Mouse (Mus musculus): Measurements from ENCODE around the gene Hist1h2ba. TPM values are rescaled to one million over a fixed set of nuclear protein-coding genes. Genes with fewer than 3 reads are reported as not detected.

Gene Hist1h2ba
- polyA plus RNA-seq, 1 experiment from 2014 or later, result not detected

DNA sequence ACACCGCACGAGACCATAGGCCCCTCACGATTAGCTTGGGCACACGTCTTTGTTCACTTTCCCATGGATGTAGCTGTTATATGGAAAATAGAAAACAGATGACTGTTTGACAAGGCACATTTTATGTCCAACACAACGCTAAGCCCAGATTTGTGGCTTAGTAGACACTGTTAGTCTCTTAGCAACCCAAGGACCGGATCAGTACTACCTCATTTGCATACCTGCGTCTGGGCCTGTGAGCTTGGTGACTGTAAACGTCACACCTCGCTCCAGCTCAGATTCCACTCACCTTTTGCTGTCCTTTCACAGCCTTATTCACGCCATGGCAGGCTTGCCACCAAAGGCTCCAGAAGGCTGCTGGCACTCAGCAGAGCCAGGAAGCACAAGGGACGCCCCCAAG is 3.1 kb downstream of the Hist1h2ba start:
- no peak overlapping the region for H3K4me3 ChIP-seq
- H3K36me3 ChIP-seq, result no peaks in the 10 kb centered on the region
- H3K9ac ChIP-seq (replicated peaks), result no peak overlapping the region
- H3K4me2 ChIP-seq (replicated peaks), result no peak overlapping the region
- H3K9me3 ChIP-seq, result 0 out of 2 replicates have a peak, but pooled peaks cover 3% of the 10 kb centered on the region
- no peak for ATAC-seq (ENCODE audit: low FRiP score, low read depth)
- WGBS, result 74% methylated on average over 11 of the region's 11 CpGs
- no peak overlapping the region for H3K27ac ChIP-seq (replicated peaks)
- no peaks in the 10 kb centered on the region for H3K4me1 ChIP-seq
- H3K27me3 ChIP-seq, result no peaks in the 10 kb centered on the region

DNA sequence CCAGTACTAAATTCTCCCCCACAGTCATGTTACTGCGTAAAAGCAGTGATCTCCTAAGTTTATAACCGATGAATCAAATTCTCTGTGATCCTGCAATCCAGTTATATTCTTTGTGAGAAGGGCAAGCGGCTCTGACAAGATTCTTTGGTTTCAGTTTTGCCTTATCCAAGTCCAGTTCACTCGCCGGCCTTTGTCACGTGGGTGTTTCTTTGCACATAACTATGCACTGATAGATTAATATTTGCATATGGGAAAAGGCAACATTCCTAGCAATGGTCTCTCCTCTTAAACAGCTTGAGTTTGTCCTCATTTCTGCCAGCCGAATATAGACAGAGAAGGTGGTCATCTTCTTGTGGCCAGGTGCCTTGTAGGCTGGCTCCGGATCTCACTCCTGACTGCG is 3.5 kb downstream of the Hist1h2ba start:
- Histone ChIP-seq H3K9ac (replicated peaks) (no peak overlapping the region), H3K36me3 (no peaks in the 10 kb centered on the region), H3K27me3 (no peaks in the 10 kb centered on the region), H3K9me3 (0 out of 2 replicates have a peak, but pooled peaks cover 3% of the 10 kb centered on the region), H3K4me3 (no peak overlapping the region), H3K27ac (replicated peaks) (no peak overlapping the region), H3K4me2 (replicated peaks) (no peak overlapping the region), H3K4me1 (no peaks in the 10 kb centered on the region)
- WGBS, result 97% methylated on average over 9 of the region's 9 CpGs
- ATAC-seq (ENCODE audit: low FRiP score, low read depth), result no peak

DNA sequence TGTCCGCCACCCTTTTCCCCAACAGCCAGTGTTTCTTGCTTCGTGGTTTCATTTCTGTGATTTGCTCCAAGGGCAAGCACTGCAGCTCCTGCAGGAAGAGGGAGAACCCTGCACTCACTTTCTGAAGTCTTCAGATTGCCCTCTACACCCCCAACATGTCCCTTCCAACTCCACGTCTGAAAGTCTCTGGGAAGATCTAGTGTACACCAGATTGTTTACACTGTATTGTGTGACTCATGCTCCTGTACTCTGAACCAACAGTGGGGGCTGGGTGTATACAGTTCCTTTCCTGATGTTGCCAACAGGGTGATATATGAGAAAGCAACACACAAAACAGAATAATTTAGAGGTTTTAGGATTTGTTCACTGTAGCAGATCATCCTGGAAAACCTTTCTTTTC is 5.3 kb downstream of the Hist1h2ba start:
- no peaks in the 10 kb centered on the region for H3K36me3 ChIP-seq
- H3K4me2 ChIP-seq (replicated peaks), result no peak overlapping the region
- WGBS, result 78% methylated on average over 3 of the region's 3 CpGs
- no peak overlapping the region for H3K4me3 ChIP-seq
- no peaks in the 10 kb centered on the region for H3K4me1 ChIP-seq
- H3K27me3 ChIP-seq, result no peaks in the 10 kb centered on the region
- no peak for ATAC-seq (ENCODE audit: low FRiP score, low read depth)
- no peaks in the 10 kb centered on the region for H3K9me3 ChIP-seq
- no peak overlapping the region for H3K27ac ChIP-seq (replicated peaks)
- no peak overlapping the region for H3K9ac ChIP-seq (replicated peaks)

DNA sequence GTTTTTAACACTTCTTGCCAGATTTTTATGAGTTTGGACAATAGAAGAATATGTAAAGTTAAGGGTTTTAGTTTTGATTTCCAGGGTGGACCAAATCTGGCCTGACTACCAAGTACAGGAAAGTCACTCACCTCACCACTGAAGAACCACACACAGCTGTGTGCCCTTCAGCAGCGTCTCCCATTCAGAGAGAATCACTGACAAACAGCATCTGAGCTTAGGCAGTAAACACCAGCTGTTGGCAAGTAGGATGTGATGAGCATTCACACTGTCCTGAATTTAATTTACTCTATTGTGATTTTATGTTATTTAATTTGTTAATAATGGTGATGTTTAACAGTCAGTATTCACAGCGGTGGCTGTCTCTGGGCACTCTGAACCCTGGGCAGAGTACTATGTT is 8.2 kb downstream of the Hist1h2ba start:
- Histone ChIP-seq H3K27ac (replicated peaks) (no peak overlapping the region), H3K4me3 (no peak overlapping the region), H3K4me1 (no peaks in the 10 kb centered on the region), H3K27me3 (no peaks in the 10 kb centered on the region), H3K9ac (replicated peaks) (no peak overlapping the region), H3K4me2 (replicated peaks) (no peak overlapping the region), H3K9me3 (no peaks in the 10 kb centered on the region), H3K36me3 (no peaks in the 10 kb centered on the region)
- 73% methylated on average over 2 of the region's 2 CpGs for WGBS
- ATAC-seq (ENCODE audit: low FRiP score, low read depth), result no peak

DNA sequence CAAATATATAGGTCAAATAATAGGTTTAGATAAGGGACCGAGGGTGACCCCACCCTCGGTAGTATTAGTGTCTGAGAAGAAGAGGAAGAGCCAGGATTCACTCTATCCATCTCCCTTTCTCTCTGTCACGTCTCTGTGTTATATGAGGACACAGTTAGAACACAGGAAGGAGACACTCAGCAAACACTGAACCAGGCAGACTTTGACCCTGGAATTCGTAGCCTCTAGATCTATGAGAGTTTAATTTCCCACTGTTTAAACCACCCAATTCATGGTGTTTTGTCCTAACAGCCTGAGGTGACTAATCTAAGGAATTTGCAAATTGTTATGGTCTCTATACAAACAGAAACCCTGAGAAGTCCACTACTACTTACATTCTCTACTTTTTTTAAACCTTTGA is 16.3 kb downstream of the Hist1h2ba start:
- Histone ChIP-seq H3K4me2 (replicated peaks) (no peak overlapping the region), H3K4me1 (no peaks in the 10 kb centered on the region), H3K27ac (replicated peaks) (no peak overlapping the region), H3K9me3 (no peaks in the 10 kb centered on the region), H3K9ac (replicated peaks) (no peak overlapping the region), H3K27me3 (no peaks in the 10 kb centered on the region), H3K36me3 (no peaks in the 10 kb centered on the region), H3K4me3 (no peak overlapping the region)
- WGBS, result 78% methylated on average over 4 of the region's 4 CpGs
- no peak for ATAC-seq (ENCODE audit: low FRiP score, low read depth)

DNA sequence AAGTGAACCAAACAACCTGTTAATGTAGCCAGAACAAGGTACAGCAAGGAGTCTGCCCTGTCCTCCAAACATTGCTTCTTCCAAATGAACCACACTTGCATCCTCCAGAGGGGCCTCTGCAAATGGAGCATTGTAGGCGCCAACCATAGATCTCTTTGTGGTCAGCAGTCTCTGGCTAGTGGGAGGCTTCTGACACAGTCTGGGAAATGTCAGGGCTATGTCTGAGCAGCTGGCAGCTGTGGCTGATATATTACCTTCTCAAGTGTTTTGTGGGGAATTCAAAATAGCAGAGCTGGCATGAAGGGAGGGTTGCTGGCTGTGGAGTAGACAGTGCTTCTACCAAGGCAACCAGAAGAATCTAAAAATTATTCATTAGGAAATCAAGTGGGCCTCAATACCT is 17.8 kb downstream of the Hist1h2ba start:
- H3K27ac ChIP-seq (replicated peaks), result no peak overlapping the region
- no peak for ATAC-seq (ENCODE audit: low FRiP score, low read depth)
- no peak overlapping the region for H3K4me2 ChIP-seq (replicated peaks)
- H3K36me3 ChIP-seq, result no peaks in the 10 kb centered on the region
- H3K9ac ChIP-seq (replicated peaks), result no peak overlapping the region
- 92% methylated on average over 1 of the region's 1 CpGs for WGBS
- no peak overlapping the region for H3K4me3 ChIP-seq
- no peaks in the 10 kb centered on the region for H3K4me1 ChIP-seq
- H3K9me3 ChIP-seq, result no peaks in the 10 kb centered on the region
- no peaks in the 10 kb centered on the region for H3K27me3 ChIP-seq

DNA sequence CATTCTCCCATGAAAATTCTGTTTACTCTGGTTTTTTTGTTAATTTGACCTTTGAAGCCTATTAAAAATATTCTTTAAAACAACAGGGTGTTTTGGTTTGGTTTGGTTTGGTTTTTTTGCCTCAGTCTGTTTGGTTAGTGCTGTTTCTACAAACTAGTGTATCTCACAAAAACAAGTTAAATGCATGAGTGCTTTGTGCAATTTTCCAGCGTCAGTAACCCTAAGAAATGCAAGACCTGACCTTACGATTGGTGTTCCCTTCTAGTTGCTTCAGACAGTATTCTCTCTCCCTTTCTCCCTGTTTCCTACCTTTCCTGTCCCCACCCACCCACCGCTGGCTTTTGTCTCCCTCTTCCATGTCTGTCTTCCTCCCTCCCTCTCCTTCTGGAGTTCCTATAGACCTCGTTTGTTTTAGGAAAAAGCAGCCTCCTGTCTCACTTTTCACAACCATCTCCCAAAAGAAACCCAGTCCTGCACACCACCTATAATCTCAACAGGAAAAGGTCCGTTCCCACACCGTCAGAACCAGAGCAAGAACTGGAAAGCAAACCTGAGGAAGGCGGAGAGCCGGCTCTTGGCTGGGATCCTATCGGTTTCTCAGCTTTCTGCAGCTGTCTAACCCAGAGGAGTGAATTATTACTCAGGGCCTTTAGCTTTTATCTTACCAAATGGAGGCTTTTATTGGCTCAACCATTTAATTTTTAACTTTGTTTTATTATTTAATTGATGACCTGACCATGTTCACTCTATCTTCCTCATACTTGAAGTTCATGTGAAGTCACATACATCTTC is 19.4 kb downstream of the Hist1h2ba start, which contains the start of gene Slc17a4:
Gene Slc17a4, minus strand, starts transcription at position 634 of the 792 bp plus-strand sequence.
- Histone ChIP-seq H3K27ac (replicated peaks) (no peak within 1 kb of the TSS), H3K9ac (replicated peaks) (no peak within 1 kb of the TSS), H3K4me1 (no peaks in the 10 kb centered on the region), H3K4me2 (replicated peaks) (no peak within 1 kb of the TSS), H3K36me3 (no peaks in the 10 kb centered on the region), H3K27me3 (no peaks in the 10 kb centered on the region), H3K9me3 (no peaks in the 10 kb centered on the region), H3K4me3 (no peak within 1 kb of the TSS)
- no peak for ATAC-seq (ENCODE audit: low FRiP score, low read depth)
- 80% methylated on average over 9 of the region's 9 CpGs for WGBS

DNA sequence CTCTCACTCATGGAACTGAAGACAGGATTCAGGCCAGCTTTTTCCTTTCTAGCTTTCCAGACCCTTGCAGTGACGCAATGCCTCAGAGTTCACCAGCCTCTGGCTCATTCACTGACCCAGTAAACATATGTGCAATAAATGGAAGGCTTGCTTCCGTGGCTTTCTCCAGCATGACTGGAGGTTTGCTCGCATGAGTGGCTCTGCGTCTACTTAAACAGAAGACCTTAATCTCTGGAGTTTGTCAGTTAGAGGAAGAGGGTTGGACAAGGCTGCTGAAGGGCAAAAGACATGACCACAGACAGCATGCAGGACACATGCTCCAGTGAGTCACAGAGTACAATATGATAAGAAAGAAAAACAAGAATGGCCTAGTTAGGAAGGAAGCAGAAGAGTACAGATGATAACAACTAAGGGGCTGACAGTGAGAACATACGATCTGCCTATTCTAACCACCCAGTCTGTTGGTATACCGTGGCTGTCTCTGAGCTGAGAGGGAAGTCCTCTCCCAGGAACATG is 20.1 kb downstream of the Hist1h2ba start:
- H3K27ac ChIP-seq (replicated peaks), result no peak overlapping the region
- H3K4me3 ChIP-seq, result no peak overlapping the region
- no peaks in the 10 kb centered on the region for H3K27me3 ChIP-seq
- H3K9me3 ChIP-seq, result no peaks in the 10 kb centered on the region
- H3K4me1 ChIP-seq, result no peaks in the 10 kb centered on the region
- no peak overlapping the region for H3K4me2 ChIP-seq (replicated peaks)
- no peaks in the 10 kb centered on the region for H3K36me3 ChIP-seq
- ATAC-seq (ENCODE audit: low FRiP score, low read depth), result no peak
- WGBS, result 42% methylated on average over 6 of the region's 6 CpGs
- H3K9ac ChIP-seq (replicated peaks), result no peak overlapping the region

DNA sequence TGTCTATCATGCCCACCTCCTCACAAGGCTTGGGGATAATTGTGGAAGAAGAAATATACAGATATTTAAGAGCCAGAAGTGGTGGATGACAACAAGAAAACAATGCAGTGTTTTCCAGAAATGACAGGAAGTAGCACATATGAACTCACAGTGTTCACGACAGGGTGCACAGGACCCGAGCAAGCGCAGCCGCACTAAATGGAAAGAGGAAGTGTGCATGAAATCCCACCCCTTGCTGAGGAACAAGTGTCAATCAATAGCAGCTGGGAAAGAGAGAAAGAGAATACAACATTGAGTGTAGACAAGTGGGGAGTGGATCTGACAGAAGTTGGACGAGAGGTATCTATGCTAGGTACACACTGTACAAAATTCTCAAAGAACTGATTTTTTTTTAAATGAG is 22.6 kb downstream of the Hist1h2ba start:
- no peaks in the 10 kb centered on the region for H3K9me3 ChIP-seq
- ATAC-seq (ENCODE audit: low FRiP score, low read depth), result no peak
- 90% methylated on average over 5 of the region's 5 CpGs for WGBS
- no peak overlapping the region for H3K9ac ChIP-seq (replicated peaks)
- H3K27me3 ChIP-seq, result no peaks in the 10 kb centered on the region
- H3K4me3 ChIP-seq, result no peak overlapping the region
- H3K4me2 ChIP-seq (replicated peaks), result no peak overlapping the region
- H3K36me3 ChIP-seq, result no peaks in the 10 kb centered on the region
- no peaks in the 10 kb centered on the region for H3K4me1 ChIP-seq
- H3K27ac ChIP-seq (replicated peaks), result no peak overlapping the region

DNA sequence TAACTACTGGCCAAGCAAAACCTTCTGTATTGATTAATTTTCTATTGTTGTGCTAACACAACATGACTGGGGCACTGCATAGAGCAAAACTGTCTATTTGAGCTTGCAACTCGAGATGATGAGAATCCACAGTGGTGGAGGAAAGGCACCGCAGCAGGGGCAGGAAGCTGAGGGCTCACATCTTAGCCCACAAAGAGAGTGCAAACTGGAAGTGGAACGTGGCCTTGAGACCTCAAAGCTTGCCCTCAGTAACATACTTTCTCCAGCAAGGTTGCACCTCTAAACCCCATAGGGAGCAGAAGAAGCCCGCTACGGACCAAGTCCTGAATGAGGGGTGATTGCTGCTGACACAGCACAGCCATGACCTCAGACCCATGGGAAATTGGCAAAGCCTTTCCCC is 23.8 kb downstream of the Hist1h2ba start:
- ATAC-seq (ENCODE audit: low FRiP score, low read depth), result no peak
- WGBS, result 90% methylated on average over 5 of the region's 5 CpGs
- no peaks in the 10 kb centered on the region for H3K27me3 ChIP-seq
- H3K4me3 ChIP-seq, result no peak overlapping the region
- no peaks in the 10 kb centered on the region for H3K4me1 ChIP-seq
- H3K4me2 ChIP-seq (replicated peaks), result no peak overlapping the region
- H3K36me3 ChIP-seq, result no peaks in the 10 kb centered on the region
- H3K27ac ChIP-seq (replicated peaks), result no peak overlapping the region
- H3K9me3 ChIP-seq, result no peaks in the 10 kb centered on the region
- H3K9ac ChIP-seq (replicated peaks), result no peak overlapping the region

DNA sequence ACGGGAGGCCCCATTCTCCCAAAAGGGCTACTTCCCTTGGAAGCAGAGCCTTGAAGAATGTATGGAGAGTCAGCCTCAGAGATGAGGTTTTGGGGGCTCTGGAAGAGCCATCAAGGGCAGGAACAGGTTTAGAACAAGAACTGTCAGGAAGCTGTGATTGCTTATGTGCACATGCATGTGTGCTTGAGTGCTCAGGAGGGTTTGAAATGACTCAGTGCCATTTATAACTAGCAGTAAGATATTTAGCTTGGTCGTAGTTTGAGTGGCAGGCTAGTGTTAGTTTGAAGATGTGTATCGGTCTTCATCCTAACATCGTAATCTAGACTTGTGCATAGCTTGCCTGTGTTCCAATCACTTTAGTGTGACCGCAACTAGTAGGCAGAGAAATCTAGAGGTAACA is 27.1 kb downstream of the Hist1h2ba start:
- no peak for ATAC-seq (ENCODE audit: low FRiP score, low read depth)
- Histone ChIP-seq H3K4me2 (replicated peaks) (no peak overlapping the region), H3K4me1 (no peaks in the 10 kb centered on the region), H3K27me3 (no peaks in the 10 kb centered on the region), H3K27ac (replicated peaks) (no peak overlapping the region), H3K4me3 (no peak overlapping the region), H3K9me3 (no peaks in the 10 kb centered on the region), H3K36me3 (no peaks in the 10 kb centered on the region), H3K9ac (replicated peaks) (no peak overlapping the region)
- 93% methylated on average over 5 of the region's 5 CpGs for WGBS

DNA sequence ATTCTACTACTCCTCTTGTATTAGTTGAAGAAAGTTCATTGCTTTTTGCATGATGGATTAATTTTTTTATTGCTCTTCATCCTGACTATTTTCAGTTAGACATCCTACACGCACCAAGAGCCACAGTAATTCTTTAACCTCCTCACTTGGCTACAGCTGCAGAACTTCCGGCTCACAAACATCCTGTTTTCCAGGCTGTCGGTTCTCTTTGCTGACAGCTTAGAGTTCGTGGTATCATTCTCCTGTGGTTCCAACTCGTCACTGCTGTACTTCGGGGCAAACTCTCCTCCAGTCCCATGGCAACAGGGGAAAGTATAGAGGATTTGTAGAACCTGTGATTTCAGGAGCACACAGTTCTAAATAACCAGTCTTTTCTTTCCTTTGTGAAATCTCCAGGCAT is 35.7 kb downstream of the Hist1h2ba start:
- no peak overlapping the region for H3K4me2 ChIP-seq (replicated peaks)
- H3K4me3 ChIP-seq, result no peak overlapping the region
- H3K4me1 ChIP-seq, result peaks cover 2% of the 10 kb centered on the region; the same call in 1 of the 2 replicates
- WGBS, result 56% methylated on average over 6 of the region's 6 CpGs
- no peak overlapping the region for H3K9ac ChIP-seq (replicated peaks)
- H3K27me3 ChIP-seq, result no peaks in the 10 kb centered on the region; the same call in 1 of the 2 replicates
- ATAC-seq (ENCODE audit: low FRiP score, low read depth), result no peak
- H3K36me3 ChIP-seq, result no peaks in the 10 kb centered on the region
- no peak overlapping the region for H3K27ac ChIP-seq (replicated peaks)
- H3K9me3 ChIP-seq, result no peaks in the 10 kb centered on the region

DNA sequence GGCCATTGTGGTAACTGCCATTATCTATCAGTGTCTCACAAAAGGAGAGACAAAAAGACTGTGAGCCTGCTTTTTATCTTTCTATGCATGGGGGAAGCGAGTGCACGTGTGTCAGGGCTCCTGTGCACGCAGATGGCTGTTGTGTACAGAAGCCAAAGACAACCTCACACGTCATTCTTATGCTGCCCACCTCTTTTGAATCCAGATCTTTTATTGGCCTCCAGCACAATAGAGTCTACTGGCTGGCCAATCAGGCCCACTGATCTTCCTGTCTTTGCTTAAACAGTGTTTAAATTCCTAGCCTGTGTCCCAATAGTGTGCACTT is 40.7 kb downstream of the Hist1h2ba start:
- Histone ChIP-seq H3K9ac (replicated peaks) (no peak overlapping the region), H3K4me2 (replicated peaks) (peak overlapping the region; percentile 33), H3K27ac (replicated peaks) (no peak overlapping the region), H3K4me3 (no peak overlapping the region), H3K9me3 (no peaks in the 10 kb centered on the region), H3K4me1 (peaks cover 10% of the 10 kb centered on the region), H3K36me3 (no peaks in the 10 kb centered on the region), H3K27me3 (peaks cover 3% of the 10 kb centered on the region)
- peak; percentile 93 for ATAC-seq (ENCODE audit: low FRiP score, low read depth)
- WGBS, result 20% methylated on average over 4 of the region's 4 CpGs

Measured in midbrain, embryonic 12.5 days (tissue).